Mouse (Mus musculus): Measurements from ENCODE around the gene Tulp3. TPM values are rescaled to one million over a fixed set of nuclear protein-coding genes. Genes with fewer than 3 reads are reported as not detected.

Gene Tulp3
- polyA plus RNA-seq, 1 experiment: 5.4 TPM

GRCm38 (mm10) chr6:128370040-128370439 lies 14.4 kb upstream of the Tulp3 start:
- no peaks in the 10 kb centered on the region for H3K27me3 ChIP-seq (ENCODE audit: control insufficient read depth, insufficient read depth, low read length)
- no peaks in the 10 kb centered on the region; the same call in 1 of the 2 replicates for H3K4me1 ChIP-seq (ENCODE audit: control insufficient read depth, insufficient read depth, low read length)
- no peaks in the 10 kb centered on the region; the same call in none of the 2 replicates for H3K36me3 ChIP-seq (ENCODE audit: control insufficient read depth, insufficient read depth, low read length)
- H3K27ac ChIP-seq (ENCODE audit: control insufficient read depth, insufficient read depth, low read depth, low read length): no peak overlapping the region
- H3K4me3 ChIP-seq (ENCODE audit: control insufficient read depth, low read depth, low read length): no peak overlapping the region
- no peak for TF ChIP-seq CTCF (IDR thresholded peaks at IDR 0.05; ENCODE audit: control insufficient read depth, insufficient read depth, insufficient replicate concordance, low read depth, low read length)
- no peak for TF ChIP-seq POLR2A (IDR thresholded peaks at IDR 0.05; ENCODE audit: control insufficient read depth, low read depth, low read length)

- Histone ChIP-seq H3K27ac (ENCODE audit: control insufficient read depth, insufficient read depth, low read depth, low read length) (no peak overlapping the region), H3K27me3 (ENCODE audit: control insufficient read depth, insufficient read depth, low read length) (no peaks in the 10 kb centered on the region), H3K36me3 (ENCODE audit: control insufficient read depth, insufficient read depth, low read length) (no peaks in the 10 kb centered on the region; the same call in none of the 2 replicates), H3K4me1 (ENCODE audit: control insufficient read depth, insufficient read depth, low read length) (peaks cover 4% of the 10 kb centered on the region), H3K4me3 (ENCODE audit: control insufficient read depth, low read depth, low read length) (no peak overlapping the region)
- no peak for TF ChIP-seq CTCF (IDR thresholded peaks at IDR 0.05; ENCODE audit: control insufficient read depth, insufficient read depth, insufficient replicate concordance, low read depth, low read length)
- TF ChIP-seq POLR2A (IDR thresholded peaks at IDR 0.05; ENCODE audit: control insufficient read depth, low read depth, low read length): no peak
Measured at GRCm38 (mm10) chr6:128366466-128366865, 10.8 kb upstream of the Tulp3 start.

GRCm38 (mm10) chr6:128364721-128365120 lies 9.1 kb upstream of the Tulp3 start:
- no peak overlapping the region for H3K27ac ChIP-seq (ENCODE audit: control insufficient read depth, insufficient read depth, low read depth, low read length)
- no peak overlapping the region for H3K4me3 ChIP-seq (ENCODE audit: control insufficient read depth, low read depth, low read length)
- H3K4me1 ChIP-seq (ENCODE audit: control insufficient read depth, insufficient read depth, low read length): peaks cover 4% of the 10 kb centered on the region
- no peaks in the 10 kb centered on the region; the same call in 1 of the 2 replicates for H3K36me3 ChIP-seq (ENCODE audit: control insufficient read depth, insufficient read depth, low read length)
- no peaks in the 10 kb centered on the region for H3K27me3 ChIP-seq (ENCODE audit: control insufficient read depth, insufficient read depth, low read length)
- TF ChIP-seq POLR2A (IDR thresholded peaks at IDR 0.05; ENCODE audit: control insufficient read depth, low read depth, low read length): no peak
- TF ChIP-seq CTCF (IDR thresholded peaks at IDR 0.05; ENCODE audit: control insufficient read depth, insufficient read depth, insufficient replicate concordance, low read depth, low read length): no peak

DNA sequence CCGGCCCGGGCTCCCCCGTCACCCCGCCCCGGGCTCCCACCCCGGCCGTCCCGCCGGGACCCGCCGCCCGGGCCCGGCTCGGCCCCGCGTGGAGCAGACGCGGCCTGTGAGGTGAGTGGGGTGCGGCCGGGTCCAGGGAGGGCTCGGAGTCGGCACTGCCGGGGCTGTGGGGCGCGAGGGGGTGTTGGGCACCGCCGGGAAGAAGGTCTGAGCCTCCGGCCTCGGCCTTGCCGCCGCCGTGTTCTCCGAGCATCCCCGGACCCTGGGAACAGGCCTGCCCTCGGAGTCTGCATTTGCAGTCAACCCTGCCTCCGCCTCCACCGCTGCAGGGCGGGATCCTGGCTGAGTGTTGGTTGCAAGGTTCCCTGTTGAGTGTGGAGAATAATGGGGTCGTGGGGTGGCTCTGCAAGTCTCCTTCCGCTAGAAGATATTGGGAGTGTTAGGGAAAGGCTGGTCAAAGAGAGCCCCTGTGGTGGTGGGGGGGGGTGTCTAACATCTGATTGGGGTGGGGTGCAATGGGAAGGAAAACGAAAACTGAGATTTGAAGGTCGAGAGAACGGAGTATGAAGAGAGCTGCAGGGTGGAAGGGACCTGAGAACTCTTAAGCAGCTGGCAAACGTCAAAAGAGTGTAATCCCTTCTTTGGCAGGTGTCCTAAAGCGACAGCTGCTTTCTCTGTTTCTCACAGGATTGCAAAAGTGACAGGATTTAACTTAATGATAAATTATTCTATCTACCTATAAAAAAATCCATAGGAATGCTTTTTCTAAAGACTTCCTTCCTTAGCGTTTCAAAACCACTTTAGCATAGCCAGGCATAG lies 7.6 kb upstream of the Tulp3 start:
- Histone ChIP-seq H3K36me3 (ENCODE audit: control insufficient read depth, insufficient read depth, low read length) (no peaks in the 10 kb centered on the region; the same call in 1 of the 2 replicates), H3K27ac (ENCODE audit: control insufficient read depth, insufficient read depth, low read depth, low read length) (peak overlapping the region; percentile 40), H3K4me1 (ENCODE audit: control insufficient read depth, insufficient read depth, low read length) (peaks cover 4% of the 10 kb centered on the region), H3K27me3 (ENCODE audit: control insufficient read depth, insufficient read depth, low read length) (no peaks in the 10 kb centered on the region), H3K4me3 (ENCODE audit: control insufficient read depth, low read depth, low read length) (peak overlapping the region; percentile 83)
- TF ChIP-seq POLR2A (IDR thresholded peaks at IDR 0.05; ENCODE audit: control insufficient read depth, low read depth, low read length) (no peak), CTCF (IDR thresholded peaks at IDR 0.05; ENCODE audit: control insufficient read depth, insufficient read depth, insufficient replicate concordance, low read depth, low read length) (no peak)

DNA sequence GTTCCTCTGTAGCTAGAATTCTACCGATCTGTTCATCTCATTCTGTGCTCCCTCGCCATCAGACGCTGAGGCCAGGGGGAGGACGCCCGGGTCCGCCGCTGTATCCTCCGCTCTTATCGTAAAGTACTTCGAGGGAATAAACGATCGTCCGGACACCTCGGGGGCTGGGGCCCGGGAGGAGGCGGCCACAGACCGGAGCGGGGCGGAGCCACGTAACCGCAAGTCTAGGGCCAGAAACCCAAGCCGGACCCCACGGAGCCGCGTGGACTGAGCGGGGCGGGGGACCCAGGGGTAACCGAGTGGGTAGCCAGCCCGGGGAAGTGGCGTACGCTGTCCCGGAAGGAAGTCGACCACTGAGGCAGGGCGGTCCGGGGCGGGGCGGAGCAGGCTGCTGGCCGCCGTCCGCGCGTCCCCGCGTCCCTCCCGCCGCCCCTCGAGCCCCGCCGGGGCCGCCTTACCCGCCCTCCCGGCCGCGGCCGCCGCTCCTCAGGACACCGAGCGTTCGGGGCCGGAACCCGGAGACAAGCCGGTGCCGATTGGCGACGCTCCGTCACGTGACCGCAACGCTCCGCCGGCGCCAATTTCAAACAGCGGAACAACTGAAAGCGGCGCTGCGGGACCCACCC lies 6.8 kb upstream of the Tulp3 start, which contains the start of the genes Rhno1 and Foxm1:
Gene Rhno1, minus strand, starts transcription at position 531 of the 626 bp plus-strand sequence.
Gene Foxm1, plus strand, starts transcription at position 587 of the 626 bp plus-strand sequence.
- peak within 1 kb of the TSS; percentile 65 for H3K27ac ChIP-seq (ENCODE audit: control insufficient read depth, insufficient read depth, low read depth, low read length)
- H3K4me3 ChIP-seq (ENCODE audit: control insufficient read depth, low read depth, low read length): peak within 1 kb of the TSS; percentile 83
- H3K27me3 ChIP-seq (ENCODE audit: control insufficient read depth, insufficient read depth, low read length): no peaks in the 10 kb centered on the region
- H3K4me1 ChIP-seq (ENCODE audit: control insufficient read depth, insufficient read depth, low read length): peaks cover 4% of the 10 kb centered on the region
- no peaks in the 10 kb centered on the region; the same call in 1 of the 2 replicates for H3K36me3 ChIP-seq (ENCODE audit: control insufficient read depth, insufficient read depth, low read length)
- TF ChIP-seq POLR2A (IDR thresholded peaks at IDR 0.05; ENCODE audit: control insufficient read depth, low read depth, low read length) (peak; percentile 53; the same call in 1 of the 2 replicates), CTCF (IDR thresholded peaks at IDR 0.05; ENCODE audit: control insufficient read depth, insufficient read depth, insufficient replicate concordance, low read depth, low read length) (no peak)

DNA sequence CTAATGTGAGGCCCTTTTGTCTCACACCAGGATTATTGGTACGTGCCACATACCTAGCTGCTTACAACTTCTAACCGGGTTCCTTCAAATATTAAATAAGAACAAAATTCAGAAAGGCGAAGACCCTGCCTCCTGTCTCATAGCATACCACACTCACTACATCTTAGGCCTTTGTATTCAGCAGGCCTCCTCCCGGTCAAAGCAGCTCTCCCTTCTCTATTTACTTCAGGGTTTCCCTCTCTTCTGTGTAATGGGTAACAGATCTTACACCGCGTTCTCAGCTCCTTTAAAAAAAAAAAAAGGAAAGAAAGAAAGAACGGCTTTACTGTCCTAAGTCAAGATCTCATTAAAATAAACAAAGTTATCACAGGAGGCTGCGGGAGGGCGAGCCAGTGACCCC lies 6.2 kb upstream of the Tulp3 start:
- Histone ChIP-seq H3K36me3 (ENCODE audit: control insufficient read depth, insufficient read depth, low read length) (no peaks in the 10 kb centered on the region), H3K4me3 (ENCODE audit: control insufficient read depth, low read depth, low read length) (peak overlapping the region; percentile 83), H3K27me3 (ENCODE audit: control insufficient read depth, insufficient read depth, low read length) (no peaks in the 10 kb centered on the region), H3K27ac (ENCODE audit: control insufficient read depth, insufficient read depth, low read depth, low read length) (peak overlapping the region; percentile 65), H3K4me1 (ENCODE audit: control insufficient read depth, insufficient read depth, low read length) (peaks cover 4% of the 10 kb centered on the region)
- TF ChIP-seq CTCF (IDR thresholded peaks at IDR 0.05; ENCODE audit: control insufficient read depth, insufficient read depth, insufficient replicate concordance, low read depth, low read length) (no peak), POLR2A (IDR thresholded peaks at IDR 0.05; ENCODE audit: control insufficient read depth, low read depth, low read length) (no peak)

DNA sequence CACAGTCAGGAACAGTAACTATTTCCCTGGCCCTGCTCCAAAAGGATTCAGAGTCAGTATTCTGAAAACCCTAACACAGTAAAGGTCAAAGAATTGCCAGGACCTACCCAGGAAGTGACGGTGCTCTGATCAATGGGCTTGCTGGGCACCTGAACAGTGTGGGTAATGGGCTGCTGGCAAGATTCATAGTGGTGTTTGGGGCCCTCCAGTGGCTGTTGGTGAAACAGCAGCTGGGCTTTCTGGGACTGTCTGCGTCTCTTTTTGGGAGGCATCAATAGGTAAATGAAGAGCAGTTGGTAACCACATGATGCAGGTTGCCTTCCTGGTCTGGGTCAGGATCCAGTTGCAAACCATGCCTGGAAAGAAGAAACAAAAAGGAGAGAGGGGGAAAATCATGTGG lies 3.3 kb upstream of the Tulp3 start:
- H3K4me1 ChIP-seq (ENCODE audit: control insufficient read depth, insufficient read depth, low read length): peaks cover 14% of the 10 kb centered on the region
- H3K27ac ChIP-seq (ENCODE audit: control insufficient read depth, insufficient read depth, low read depth, low read length): no peak overlapping the region
- TF ChIP-seq POLR2A (IDR thresholded peaks at IDR 0.05; ENCODE audit: control insufficient read depth, low read depth, low read length): no peak
- peak; percentile 63; the same call in 1 of the 2 replicates for TF ChIP-seq CTCF (IDR thresholded peaks at IDR 0.05; ENCODE audit: control insufficient read depth, insufficient read depth, insufficient replicate concordance, low read depth, low read length)
- no peak overlapping the region for H3K4me3 ChIP-seq (ENCODE audit: control insufficient read depth, low read depth, low read length)
- H3K27me3 ChIP-seq (ENCODE audit: control insufficient read depth, insufficient read depth, low read length): no peaks in the 10 kb centered on the region
- H3K36me3 ChIP-seq (ENCODE audit: control insufficient read depth, insufficient read depth, low read length): no peaks in the 10 kb centered on the region

All from testis, adult 2 months (tissue).